Comparison of ENCODE assay signal across 21 mouse cellular contexts in the genomic region with DNA sequence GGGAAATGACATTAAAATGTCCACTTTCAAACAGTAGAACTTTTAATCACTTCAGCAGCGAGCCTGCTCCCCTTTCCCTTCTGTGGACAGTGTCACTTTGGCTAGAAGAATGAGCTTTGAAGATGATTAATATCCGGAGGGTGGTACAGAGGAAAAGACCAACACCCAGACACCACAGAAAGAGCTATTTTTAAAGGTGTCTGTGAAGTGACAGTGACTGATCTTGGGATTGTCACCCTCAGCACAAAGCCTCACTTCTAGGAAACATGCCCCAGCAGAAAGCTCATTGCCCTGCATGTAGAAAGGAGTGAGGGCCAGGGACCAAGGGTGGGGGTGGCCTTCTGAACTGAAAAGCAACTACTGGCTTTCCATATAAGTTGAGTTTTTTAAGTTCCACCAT. TPM values are rescaled to one million over a fixed set of nuclear protein-coding genes. Genes with fewer than 3 reads are reported as not detected.
DNase-seq lines count a peak whose midpoint lies in the region; ATAC-seq and TF ChIP-seq lines count a peak whose summit lies in the region.
"Had no signal": no experiment of that assay in that cellular context is flagged by ENCODE, and none has a peak within 500 bp of the region (broad histone marks: within the 10 kb centered on the region; RNA-seq: fewer than 3 reads in every experiment).

No protein-coding gene starts in this region.

- peak; percentile 1 for DNase-seq in kidney, adult 2 months
- DNase-seq in kidney, adult 18-20 months: no peak
- peak; percentile 25 for DNase-seq in CH12.LX (ENCODE audit: extremely low read depth)
- no peak for DNase-seq in yolk sac, embryonic 10.5 days (ENCODE audit: low spot score)
- DNase-seq in kidney, postnatal 25 days: no peak
- DNase-seq: adrenal gland, adult 2 months; adrenal gland, postnatal 25 days; B cell, adult 2 months; cerebellum, adult 18-20 months; cerebellum, adult 9-11 months; cerebellum, postnatal 36 days; gastrocnemius, postnatal 10 days; heart, adult 18-20 months had no signal

- H3K9ac ChIP-seq in CH12.LX (ENCODE audit: insufficient read depth, low read depth): no peak overlapping the region
- H3K9ac ChIP-seq: embryonic facial prominence, embryonic 13.5 days; forebrain, embryonic 12.5 days; hindbrain, embryonic 14.5 days had no signal

- ATAC-seq in megakaryocyte, adult 5-6 weeks (ENCODE audit: poor library complexity, severe bottlenecking): peak; percentile 59
- ATAC-seq: forebrain, embryonic 16.5 days; Patski had no signal

- dilution Hi-C loops in CH12.LX (cut with MboI; ENCODE audit: extremely low pct_ligation_motif_present, extremely low pct_unique_long_range_greater_than_20kb, low sequenced_read_pairs): no loop called here

- WGBS in kidney, adult 2 months: 53% methylated on average over 2 of the region's 2 CpGs

- H3K36me3 ChIP-seq in kidney, adult 2 months (ENCODE audit: control insufficient read depth, insufficient read depth, low read length): no peaks in the 10 kb centered on the region
- peaks cover 0 to 32% of the 10 kb centered on the region in 2 experiments for H3K36me3 ChIP-seq in CH12.LX (replicated peaks in 1 of 2; ENCODE audit: control insufficient read depth in 1 of 2, insufficient read depth in 1 of 2, low read length in 1 of 2)
- H3K36me3 ChIP-seq: embryonic facial prominence, embryonic 13.5 days; forebrain, embryonic 12.5 days; hindbrain, embryonic 10.5 days had no signal

- H3K9me3 ChIP-seq in CH12.LX (replicated peaks; ENCODE audit: low read length): no peaks in the 10 kb centered on the region
- H3K9me3 ChIP-seq: embryonic facial prominence, embryonic 13.5 days; forebrain, embryonic 12.5 days; hindbrain, embryonic 10.5 days had no signal

- no peak for TF ChIP-seq RAD21 in CH12.LX (IDR thresholded peaks at IDR 0.05; ENCODE audit: low read depth, low read length)

- in situ Hi-C loops in CH12.LX (cut with MboI; ENCODE audit: low pct_ligation_motif_present, low pct_unique_long_range_greater_than_20kb, low sequenced_read_pairs): no loop called here

- no peak overlapping the region for H3K4me3 ChIP-seq in kidney, adult 2 months (ENCODE audit: insufficient read depth, low read depth, low read length)
- no peak overlapping the region for H3K4me3 ChIP-seq in CH12.LX (replicated peaks in 1 of 3; ENCODE audit: low read depth in 2 of 3, low read length in 2 of 3, poor library complexity in 1 of 3)
- H3K4me3 ChIP-seq: embryonic facial prominence, embryonic 13.5 days; forebrain, embryonic 12.5 days; hindbrain, embryonic 10.5 days had no signal

- TF ChIP-seq POLR2A in kidney, adult 2 months (IDR thresholded peaks at IDR 0.05; ENCODE audit: low read depth, low read length): no peak
- no peak for TF ChIP-seq POLR2A in CH12.LX (IDR thresholded peaks at IDR 0.05; ENCODE audit: low read depth, low read length)

- no peaks in the 10 kb centered on the region for H3K27me3 ChIP-seq in kidney, adult 2 months (replicated peaks; ENCODE audit: control insufficient read depth, insufficient read depth, low read length)
- H3K27me3 ChIP-seq in CH12.LX (replicated peaks): no peaks in the 10 kb centered on the region
- H3K27me3 ChIP-seq: embryonic facial prominence, embryonic 13.5 days; forebrain, embryonic 12.5 days had no signal

- no peak overlapping the region for H3K27ac ChIP-seq in kidney, adult 2 months (ENCODE audit: insufficient read depth, low read depth, low read length)
- H3K27ac ChIP-seq in CH12.LX (ENCODE audit: insufficient read depth, low read depth): no peak overlapping the region
- H3K27ac ChIP-seq: embryonic facial prominence, embryonic 13.5 days; forebrain, embryonic 12.5 days; hindbrain, embryonic 10.5 days; hindbrain, embryonic 14.5 days had no signal

- no peaks in the 10 kb centered on the region; the same call in 1 of the 2 replicates for H3K79me2 ChIP-seq in CH12.LX (replicated peaks; ENCODE audit: control insufficient read depth, extremely low read depth, insufficient read depth, poor library complexity, severe bottlenecking)

- no peak overlapping the region for H3K4me2 ChIP-seq in CH12.LX (ENCODE audit: insufficient read depth, low read depth, poor library complexity, severe bottlenecking)
- H3K4me2 ChIP-seq: embryonic facial prominence, embryonic 13.5 days; forebrain, embryonic 12.5 days; hindbrain, embryonic 14.5 days had no signal

- no peaks in the 10 kb centered on the region for H3K4me1 ChIP-seq in kidney, adult 2 months (ENCODE audit: control insufficient read depth, insufficient read depth, low read length)
- H3K4me1 ChIP-seq in CH12.LX (ENCODE audit: control insufficient read depth in 1 of 2, insufficient read depth in 2 of 2): peaks cover 2 to 14% of the 10 kb centered on the region in 2 experiments; a peak in 3 of 4 replicates
- H3K4me1 ChIP-seq: embryonic facial prominence, embryonic 13.5 days had no signal

- no peak for TF ChIP-seq EP300 in CH12.LX (IDR thresholded peaks at IDR 0.05; ENCODE audit: low read length)

- no peak for TF ChIP-seq CTCF in kidney, adult 2 months (conservative IDR thresholded peaks at IDR 0.05; ENCODE audit: insufficient read depth, insufficient read length, low read depth, low read length)
- no peak for TF ChIP-seq CTCF in CH12.LX (conservative IDR thresholded peaks at IDR 0.05 in 1 of 2, IDR thresholded peaks at IDR 0.05 in 1 of 2; ENCODE audit: low read depth in 2 of 2, low read length in 2 of 2)

TF ChIP-seq in CH12.LX, 34 proteins besides CTCF, POLR2A, EP300 and RAD21:
- peak; percentile 75; the same call in 1 of the 2 replicates for TF ChIP-seq MEF2A (IDR thresholded peaks at IDR 0.05; ENCODE audit: borderline replicate concordance, low read depth, low read length)
- 0 out of 2 replicates have a peak, but pooled peaks have one; percentile 7 for TF ChIP-seq BHLHE40 (IDR thresholded peaks at IDR 0.05; ENCODE audit: low read depth, low read length)
- TF ChIP-seq ZNF384 (IDR thresholded peaks at IDR 0.05; ENCODE audit: low read depth, low read length): no peak
- TF ChIP-seq IRF4 (IDR thresholded peaks at IDR 0.05; ENCODE audit: low read depth, low read length): peak; percentile 49; the same call in 1 of the 2 replicates
TF ChIP-seq in CH12.LX: peak in this region for 3.

RNA-seq across cellular contexts. Expression of a gene that starts 41.4 kb away (rescaled TPM):
- 2.5 TPM in 2 replicates for polyA plus RNA-seq in kidney, adult 2 months (2012; rRNA removed)
- total RNA-seq in CH12.LX (2012; rRNA removed) (4.2 and 4.5 TPM in 2 replicates), CH12.LX (2014; rRNA removed) (5.3 and 8.1 TPM in 2 replicates)
- polyA plus RNA-seq in CH12.LX (2012; ENCODE audit: insufficient read length, low read depth): 10.0 and 11.2 TPM in 2 replicates
- total RNA-seq in megakaryocyte, adult 5-6 weeks (2015): 0.16 TPM in 1 of 2 replicates, not detected in the other
- total RNA-seq in megakaryocyte, adult 5-6 weeks (2017): 0.12 and 0.73 TPM in 2 replicates
- total RNA-seq: adrenal gland, postnatal 25 days; gastrocnemius, postnatal 4 days had no signal
- polyA plus RNA-seq: Patski had no signal

Comparison
In these comparisons a context has a peak if more than half of its experiments do, and no peak if none do; other contexts are left out.
1. DNase-seq: peak in kidney, adult 2 months (single experiment) and CH12.LX (single experiment); none in kidney, adult 18-20 months (single experiment), yolk sac, embryonic 10.5 days (single experiment) and kidney, postnatal 25 days (0 of 2).